Mouse (Mus musculus): Measurements from ENCODE around the gene Col5a1. TPM values are rescaled to one million over a fixed set of nuclear protein-coding genes. Genes with fewer than 3 reads are reported as not detected.
A peak's percentile ranks its signal among the peaks of the same experiment; 100 is the strongest.

Col5a1 gene
- total and polyA plus RNA-seq, 3 experiments: 31.1 to 75.5 TPM; not detected in 1

DNA sequence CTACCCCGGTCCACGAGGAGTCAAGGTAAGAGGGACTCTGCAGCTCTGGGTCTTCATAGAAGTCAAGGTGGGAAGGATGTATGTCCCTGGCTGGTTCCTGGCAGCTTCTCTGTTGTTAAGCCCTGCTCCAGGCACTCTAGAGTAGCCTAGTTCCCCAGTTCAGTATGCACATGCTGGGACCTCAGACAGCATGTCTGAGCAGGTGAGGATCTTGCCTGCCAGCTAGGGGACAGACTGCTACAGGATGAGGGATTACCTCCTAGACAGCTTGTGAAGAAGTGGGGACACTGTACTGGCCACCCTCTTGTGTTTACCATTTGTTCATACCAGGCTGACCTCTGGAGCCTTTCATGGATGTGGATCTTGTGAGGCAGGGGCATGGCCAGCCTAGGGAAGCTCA is 94.8 kb downstream of the Col5a1 start:
- Histone ChIP-seq H3K9ac (ENCODE audit: control insufficient read depth, low read depth, low read length, poor library complexity, severe bottlenecking) (peak overlapping the region; percentile 77), H3K36me3 (ENCODE audit: control insufficient read depth in 1 of 2, insufficient read depth in 2 of 2, low read length in 2 of 2) (peaks cover 0 to 46% of the 10 kb centered on the region in 2 experiments; a peak in 2 of 4 replicates), H3K4me1 (ENCODE audit: control insufficient read depth in 1 of 2, insufficient read depth in 2 of 2, low read length in 2 of 2) (peaks cover 26 to 68% of the 10 kb centered on the region in 2 experiments), H3K27me3 (ENCODE audit: control insufficient read depth in 1 of 2, insufficient read depth in 2 of 2, low read length in 2 of 2) (no peaks in the 10 kb centered on the region), H3K4me3 (ENCODE audit: control insufficient read depth in 1 of 2, insufficient read depth in 1 of 2, low read depth in 2 of 2, low read length in 2 of 2) (peak overlapping the region; percentile 7 to 8; a peak in 2 of 4 replicates), H3K27ac (ENCODE audit: control insufficient read depth, low read depth, low read length) (peak overlapping the region; percentile 99), H3K79me2 (ENCODE audit: control insufficient read depth, insufficient read depth, low read length, poor library complexity) (no peaks in the 10 kb centered on the region; the same call in 1 of the 2 replicates), H3K9me3 (replicated peaks; ENCODE audit: insufficient read depth, low read length) (no peaks in the 10 kb centered on the region)
- TF ChIP-seq POLR2AphosphoS2 (IDR thresholded peaks at IDR 0.05; ENCODE audit: low read length) (no peak), HCFC1 (IDR thresholded peaks at IDR 0.05; ENCODE audit: low read depth, low read length) (no peak), TBP (IDR thresholded peaks at IDR 0.05; ENCODE audit: low read depth, low read length) (no peak), NRF1 (IDR thresholded peaks at IDR 0.05; ENCODE audit: insufficient read depth, low read depth, low read length, poor library complexity, severe bottlenecking) (no peak), ELF1 (IDR thresholded peaks at IDR 0.05; ENCODE audit: low read depth, low read length) (no peak), RCOR1 (IDR thresholded peaks at IDR 0.05; ENCODE audit: low read depth, low read length) (no peak), GATA1 (IDR thresholded peaks at IDR 0.05; ENCODE audit: low read depth, low read length) (no peak), ETS1 (IDR thresholded peaks at IDR 0.05; ENCODE audit: low read depth, low read length) (peak; percentile 18; the same call in 1 of the 2 replicates)
- peak; percentile 73 for DNase-seq (ENCODE audit: low read depth, low spot score)

DNA sequence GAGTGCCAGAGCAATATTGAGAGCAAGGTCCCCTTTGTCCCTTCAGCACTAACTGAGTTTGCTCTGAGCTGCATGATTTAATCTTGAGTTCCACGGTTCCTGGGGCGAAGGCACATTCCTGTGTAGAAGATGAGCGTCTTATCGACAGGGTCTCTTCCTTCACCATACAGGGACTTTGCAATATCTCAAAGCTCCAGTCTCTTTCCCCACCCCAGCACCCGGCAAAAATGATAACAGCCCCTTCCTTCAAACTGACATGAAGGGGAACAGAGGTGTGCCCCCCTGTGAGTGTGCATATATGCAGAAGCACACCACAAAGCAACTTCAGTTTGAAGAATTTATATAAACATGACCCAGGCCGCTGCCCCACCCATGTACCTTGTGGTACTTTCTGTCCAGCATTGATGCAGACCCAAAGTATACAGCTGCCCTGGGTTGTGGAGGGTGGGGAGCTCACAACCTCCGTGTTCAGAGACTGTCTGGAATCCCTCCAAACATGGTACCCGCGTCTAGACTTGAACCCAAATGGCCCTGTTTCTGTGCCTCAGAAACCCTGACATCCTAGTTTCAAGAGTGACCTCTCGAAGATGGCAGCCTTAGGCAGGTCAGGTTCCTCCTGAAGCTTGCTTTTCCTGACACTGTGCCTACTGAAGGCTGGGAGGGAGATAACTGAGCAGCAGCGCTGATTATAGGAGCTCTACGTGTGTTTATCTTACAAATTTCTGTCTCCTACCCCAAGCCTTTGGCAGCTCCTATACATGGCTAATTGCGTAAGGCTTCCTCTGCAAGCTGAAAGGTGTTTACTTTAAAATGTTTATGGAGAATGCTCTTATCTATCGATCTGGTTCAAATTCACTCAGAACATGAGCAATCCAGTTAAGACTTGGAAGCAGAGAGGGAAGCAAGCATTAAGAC is 95.7 kb downstream of the Col5a1 start:
- peak; percentile 93 for DNase-seq (ENCODE audit: low read depth, low spot score)
- Histone ChIP-seq H3K36me3 (ENCODE audit: control insufficient read depth in 1 of 2, insufficient read depth in 2 of 2, low read length in 2 of 2) (peaks cover 0 to 43% of the 10 kb centered on the region in 2 experiments; a peak in 2 of 4 replicates), H3K9ac (ENCODE audit: control insufficient read depth, low read depth, low read length, poor library complexity, severe bottlenecking) (peak overlapping the region; percentile 77), H3K9me3 (replicated peaks; ENCODE audit: insufficient read depth, low read length) (no peaks in the 10 kb centered on the region), H3K79me2 (ENCODE audit: control insufficient read depth, insufficient read depth, low read length, poor library complexity) (no peaks in the 10 kb centered on the region; the same call in 1 of the 2 replicates), H3K4me3 (ENCODE audit: control insufficient read depth in 1 of 2, insufficient read depth in 1 of 2, low read depth in 2 of 2, low read length in 2 of 2) (peak overlapping the region; percentile 8 to 19), H3K27me3 (ENCODE audit: control insufficient read depth in 1 of 2, insufficient read depth in 2 of 2, low read length in 2 of 2) (no peaks in the 10 kb centered on the region), H3K4me1 (ENCODE audit: control insufficient read depth in 1 of 2, insufficient read depth in 2 of 2, low read length in 2 of 2) (peaks cover 28 to 68% of the 10 kb centered on the region in 2 experiments), H3K27ac (ENCODE audit: control insufficient read depth, low read depth, low read length) (peak overlapping the region; percentile 99)
- TF ChIP-seq MYB (IDR thresholded peaks at IDR 0.05; ENCODE audit: low read depth, low read length): peak; percentile 95
- TF ChIP-seq JUND (IDR thresholded peaks at IDR 0.05; ENCODE audit: low read depth, low read length): peak; percentile 86
- no peak for TF ChIP-seq ZNF384 (IDR thresholded peaks at IDR 0.05; ENCODE audit: low read depth, low read length)
- no peak; the same call in 1 of the 2 replicates for TF ChIP-seq POLR2AphosphoS2 (IDR thresholded peaks at IDR 0.05; ENCODE audit: low read length)
- no peak for TF ChIP-seq USF2 (IDR thresholded peaks at IDR 0.05; ENCODE audit: borderline replicate concordance in 1 of 2, insufficient read depth in 1 of 2, low read depth in 1 of 2, low read length in 2 of 2)
- peak; percentile 98 for TF ChIP-seq GATA1 (IDR thresholded peaks at IDR 0.05; ENCODE audit: low read depth, low read length)
- TF ChIP-seq TCF12 (IDR thresholded peaks at IDR 0.05; ENCODE audit: low read depth, low read length): peak; percentile 99
- peak; percentile 98 to 99 for TF ChIP-seq EP300 (IDR thresholded peaks at IDR 0.05; ENCODE audit: low read depth in 1 of 2, low read length in 2 of 2)
- peak; percentile 61 for TF ChIP-seq MXI1 (IDR thresholded peaks at IDR 0.05; ENCODE audit: low read depth, low read length)
- TF ChIP-seq SIN3A (IDR thresholded peaks at IDR 0.05; ENCODE audit: low read length): peak; percentile 96
- TF ChIP-seq MEF2A (IDR thresholded peaks at IDR 0.05; ENCODE audit: extremely low read depth, insufficient replicate concordance, low read depth, low read length, poor library complexity, severe bottlenecking): 0 out of 2 replicates have a peak, but pooled peaks have one; percentile 37
- no peak for TF ChIP-seq SMC3 (IDR thresholded peaks at IDR 0.05; ENCODE audit: low read depth, low read length)
- TF ChIP-seq POLR2AphosphoS5 (IDR thresholded peaks at IDR 0.05; ENCODE audit: borderline replicate concordance, low read depth, low read length): no peak
- TF ChIP-seq MAZ (IDR thresholded peaks at IDR 0.05; ENCODE audit: low read depth, low read length): peak; percentile 96
- peak; percentile 24; the same call in 1 of the 2 replicates for TF ChIP-seq MAFK (IDR thresholded peaks at IDR 0.05; ENCODE audit: borderline replicate concordance, low read depth, low read length)
- TF ChIP-seq TAL1 (IDR thresholded peaks at IDR 0.05; ENCODE audit: low read length): peak; percentile 90
- TF ChIP-seq UBTF (IDR thresholded peaks at IDR 0.05; ENCODE audit: borderline replicate concordance, insufficient read depth, low read depth, low read length): no peak
- peak; percentile 88 for TF ChIP-seq ETS1 (IDR thresholded peaks at IDR 0.05; ENCODE audit: low read depth, low read length)
- TF ChIP-seq USF1 (IDR thresholded peaks at IDR 0.05; ENCODE audit: low read depth, low read length): no peak
- TF ChIP-seq POLR2A (IDR thresholded peaks at IDR 0.05; ENCODE audit: control insufficient read depth in 1 of 2, insufficient read depth in 1 of 2, low read depth in 1 of 2, low read length in 2 of 2, poor library complexity in 1 of 2): peak; percentile 48 to 78; a peak in 3 of 4 replicates
- TF ChIP-seq KAT2A (conservative IDR thresholded peaks at IDR 0.05; ENCODE audit: low read depth, low read length): no peak
- no peak for TF ChIP-seq CHD1 (IDR thresholded peaks at IDR 0.05; ENCODE audit: low read depth, low read length)
- peak; percentile 80 for TF ChIP-seq RCOR1 (IDR thresholded peaks at IDR 0.05; ENCODE audit: low read depth, low read length)
